Mouse (Mus musculus) right cerebral cortex, postnatal 4 days (tissue): ENCODE data around the gene Fkbp5.
"Not testable (repeated sequence)": the region's sequence is repeated elsewhere in the genome, so short reads cannot be mapped to it uniquely, and the experiment has no call there.

Source experiments
- DNase-seq: peaks from one replicate; pipeline ENCODE4 v3.0.0-alpha.2; 2022

The Fkbp5 gene

GRCm38 (mm10) chr17:28452889-28453288, 64.4 kb downstream of the Fkbp5 start:
- DNase-seq, result no peak

- DNase-seq, result no peak
Measured at GRCm38 (mm10) chr17:28451914-28452313, 65.4 kb downstream of the Fkbp5 start.

- no peak for DNase-seq
Measured at GRCm38 (mm10) chr17:28451487-28451886, 65.8 kb downstream of the Fkbp5 start.

- no peak for DNase-seq
Measured at GRCm38 (mm10) chr17:28448225-28448624, 69.1 kb downstream of the Fkbp5 start.

- DNase-seq, result no peak
Measured at GRCm38 (mm10) chr17:28447789-28448188, 69.5 kb downstream of the Fkbp5 start.

- no peak for DNase-seq
Measured at GRCm38 (mm10) chr17:28446820-28447168, 70.5 kb downstream of the Fkbp5 start.

- DNase-seq, result no peak
Measured at GRCm38 (mm10) chr17:28445886-28446819, 71.2 kb downstream of the Fkbp5 start.

GRCm38 (mm10) chr17:28442661-28443060, 74.7 kb downstream of the Fkbp5 start:
- no peak for DNase-seq

GRCm38 (mm10) chr17:28438342-28439115, 78.8 kb downstream of the Fkbp5 start:
- no peak for DNase-seq

- no peak for DNase-seq
Measured at GRCm38 (mm10) chr17:28437938-28438337, 79.4 kb downstream of the Fkbp5 start.

GRCm38 (mm10) chr17:28434921-28435485, 82.3 kb downstream of the Fkbp5 start:
- no peak for DNase-seq

- no peak for DNase-seq
Measured at GRCm38 (mm10) chr17:28433029-28433428, 84.3 kb downstream of the Fkbp5 start.

- DNase-seq, result no peak
Measured at GRCm38 (mm10) chr17:28431931-28432335, 85.4 kb downstream of the Fkbp5 start.

GRCm38 (mm10) chr17:28431038-28431437, 86.3 kb downstream of the Fkbp5 start:
- DNase-seq, result no peak

GRCm38 (mm10) chr17:28428474-28429258, 88.7 kb downstream of the Fkbp5 start:
- DNase-seq, result no peak

- DNase-seq, result no peak
Measured at GRCm38 (mm10) chr17:28427666-28428065, 89.7 kb downstream of the Fkbp5 start.

GRCm38 (mm10) chr17:28424373-28424772, 93.0 kb downstream of the Fkbp5 start:
- no peak for DNase-seq

- no peak for DNase-seq
Measured at GRCm38 (mm10) chr17:28421071-28421470, 96.3 kb downstream of the Fkbp5 start.

GRCm38 (mm10) chr17:28420229-28421051, 96.9 kb downstream of the Fkbp5 start:
- DNase-seq, result no peak

GRCm38 (mm10) chr17:28419636-28420035, 97.7 kb downstream of the Fkbp5 start:
- DNase-seq, result no peak

- DNase-seq, result no peak
Measured at GRCm38 (mm10) chr17:28418954-28419353, 98.4 kb downstream of the Fkbp5 start.

GRCm38 (mm10) chr17:28418481-28418880, 98.8 kb downstream of the Fkbp5 start:
- DNase-seq, result not testable (repeated sequence)
